Mouse (Mus musculus) midbrain, embryonic 16.5 days (tissue): Measurements from ENCODE around the gene Mnd1. TPM values are rescaled to one million over a fixed set of nuclear protein-coding genes. Genes with fewer than 3 reads are reported as not detected.

ENCODE experiments used
- ATAC-seq: fragments of 200-750 bp; cut with Nextera tagmentation; 2 replicates; pipeline ENCODE4 v1.8.0; 2017; ENCODE audit warnings: moderate TSS enrichment
- H3K27ac ChIP-seq: fragments of 300-500 bp; sonication (generic); 2 replicates; pipeline ENCODE4 v1.5.1; 2014; ENCODE audit warnings: mild to moderate bottlenecking, low read length, mixed read lengths
- H3K27me3 ChIP-seq: fragments of 300-500 bp; sonication (generic); 2 replicates; pipeline ENCODE4 v1.6.1; 2014; ENCODE audit warnings: low read depth, low read length, mixed read lengths; ENCODE audit not compliant: control insufficient read depth, insufficient read depth
- H3K36me3 ChIP-seq: fragments of 300-500 bp; sonication (generic); 2 replicates; pipeline ENCODE4 v1.6.1; 2014; ENCODE audit warnings: mild to moderate bottlenecking, low read length, moderate library complexity, mixed read lengths; ENCODE audit not compliant: control insufficient read depth, insufficient read depth
- H3K4me1 ChIP-seq: fragments of 300-500 bp; sonication (generic); 2 replicates; pipeline ENCODE4 v1.6.1; 2014; ENCODE audit warnings: mild to moderate bottlenecking, low read length, mixed read lengths; ENCODE audit not compliant: control insufficient read depth, insufficient read depth
- H3K4me2 ChIP-seq: fragments of 300-500 bp; sonication (generic); 2 replicates; pipeline ENCODE4 v1.6.1; 2014; ENCODE audit warnings: mild to moderate bottlenecking, low read length, mixed read lengths
- H3K4me3 ChIP-seq: fragments of 300-500 bp; sonication (generic); 2 replicates; pipeline ENCODE4 v1.5.1; 2014; ENCODE audit warnings: low read depth, mild to moderate bottlenecking, low read length, moderate library complexity, mixed read lengths
- H3K9ac ChIP-seq: fragments of 300-500 bp; sonication (generic); 2 replicates; pipeline ENCODE4 v1.6.1; 2014; ENCODE audit warnings: low read depth, low read length, mixed read lengths
- H3K9me3 ChIP-seq: fragments of 300-500 bp; sonication (generic); replicated peaks from 2 replicates; pipeline ENCODE4 v1.6.1; 2014; ENCODE audit warnings: mild to moderate bottlenecking, low read length, mixed read lengths; ENCODE audit not compliant: control insufficient read depth, poor library complexity, severe bottlenecking
- WGBS: fragments of 180-500 bp; shearing (Covaris S2); extraction: QIAGEN DNeasy Blood & Tissue Kit; methylation state at CpG from one replicate; pipeline ENCODE4 v1.1.7; 2014; 5-methylcytosine and 5-hydroxymethylcytosine counted together
- polyA plus RNA-seq: library from polyadenylated mRNA; unstranded; fragments of >200 nt; fragmentation: Nextera tagmentation; extraction: Ambion mirVana; gene quantifications from 2 replicates; pipeline ENCODE4 v1.2.1, GENCODE M21; 2015

Mnd1 gene
- polyA plus RNA-seq, 1 experiment from 2014 or later, result 1.4 TPM

DNA sequence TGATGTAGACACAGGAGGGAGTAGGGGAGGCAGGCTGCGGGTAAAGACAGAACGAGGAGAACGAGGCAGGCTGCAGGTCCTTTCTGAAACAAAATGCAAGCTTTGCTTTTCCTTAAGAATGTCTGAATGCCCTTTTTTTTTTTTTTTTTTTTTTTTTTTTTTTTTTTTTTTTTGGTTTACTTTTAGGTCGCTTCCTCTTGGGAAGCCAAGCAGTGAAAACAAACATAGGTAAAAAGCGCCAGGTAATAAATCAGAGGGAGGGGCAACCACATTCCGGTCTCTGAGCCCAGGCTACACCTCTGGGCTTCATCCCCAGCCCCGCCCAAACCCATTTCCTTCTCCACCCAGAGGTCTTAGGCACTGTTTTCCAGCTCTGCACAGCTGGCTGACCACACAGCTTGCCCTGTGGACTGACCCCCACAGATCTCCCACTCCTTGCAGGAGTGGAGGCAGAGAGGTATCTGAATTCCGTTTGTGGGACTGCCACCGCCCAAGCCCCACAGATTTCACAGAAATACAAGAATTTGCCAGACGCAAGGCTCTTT is 34.1 kb upstream of the Mnd1 start:
- no peak for ATAC-seq
- Histone ChIP-seq H3K27ac (no peak overlapping the region), H3K4me3 (no peak overlapping the region), H3K27me3 (no peaks in the 10 kb centered on the region), H3K9me3 (no peaks in the 10 kb centered on the region), H3K4me1 (peaks cover 2% of the 10 kb centered on the region; the same call in 1 of the 2 replicates), H3K4me2 (no peak overlapping the region), H3K36me3 (peaks cover 8% of the 10 kb centered on the region; the same call in 1 of the 2 replicates), H3K9ac (no peak overlapping the region)
- 64% methylated on average over 10 of the region's 10 CpGs for WGBS

- Histone ChIP-seq H3K36me3 (peaks cover 9% of the 10 kb centered on the region), H3K27me3 (no peaks in the 10 kb centered on the region), H3K4me1 (peaks cover 13% of the 10 kb centered on the region; the same call in 1 of the 2 replicates), H3K27ac (no peak overlapping the region), H3K9me3 (no peaks in the 10 kb centered on the region), H3K9ac (no peak overlapping the region), H3K4me3 (no peak overlapping the region), H3K4me2 (no peak overlapping the region)
- no peak for ATAC-seq
- WGBS, result 21% methylated on average over 4 of the region's 4 CpGs
Measured at GRCm38 (mm10) chr3:84181717-84182116, 26.1 kb upstream of the Mnd1 start.

DNA sequence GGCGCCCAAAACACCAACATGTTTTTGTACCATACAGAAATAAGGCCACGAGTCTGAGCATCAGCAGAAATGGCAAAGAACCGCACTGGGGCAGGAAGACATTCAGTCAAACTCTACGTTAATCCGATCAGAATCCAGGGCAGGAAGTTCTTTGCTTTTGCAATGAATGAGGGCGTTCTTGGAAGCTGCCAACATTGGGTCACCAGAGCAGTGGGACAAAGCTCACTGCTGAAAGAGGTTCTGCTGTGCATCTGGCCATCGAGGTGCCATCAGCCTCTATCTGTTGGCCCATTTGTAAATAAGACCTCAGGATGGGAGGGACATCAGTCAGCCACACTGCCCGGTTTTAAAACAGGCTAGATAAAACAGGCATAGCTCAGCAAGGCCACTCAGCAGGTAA is 25.5 kb upstream of the Mnd1 start:
- H3K27ac ChIP-seq, result no peak overlapping the region; the same call in 1 of the 2 replicates
- WGBS, result 18% methylated on average over 8 of the region's 8 CpGs
- H3K9ac ChIP-seq, result no peak overlapping the region

DNA sequence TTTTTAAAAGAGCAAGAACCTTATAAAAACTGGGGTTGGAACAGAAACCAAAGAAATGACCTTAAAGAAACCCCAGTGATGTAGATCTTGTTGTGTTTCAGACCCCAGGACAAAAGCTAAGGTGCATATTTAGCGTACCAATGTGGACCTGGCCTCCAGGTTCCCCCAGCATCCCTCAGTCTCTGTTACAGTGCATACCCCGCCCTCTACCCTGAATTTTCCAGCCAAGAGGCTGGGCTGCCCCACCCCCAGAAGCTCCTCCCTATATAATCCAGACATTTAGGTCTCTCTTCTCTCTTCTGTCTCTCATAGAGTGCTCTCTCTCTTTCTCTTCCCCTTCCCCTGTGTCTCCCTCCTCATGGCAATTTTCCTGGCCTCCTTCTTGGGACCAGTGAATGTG is 24.7 kb upstream of the Mnd1 start:
- H3K27me3 ChIP-seq, result no peaks in the 10 kb centered on the region
- H3K4me3 ChIP-seq, result no peak overlapping the region
- 0 out of 2 replicates have a peak overlapping the region, but pooled peaks have one; percentile 8 for H3K27ac ChIP-seq
- WGBS, result 81% methylated on average over 2 of the region's 2 CpGs
- peaks cover 13% of the 10 kb centered on the region; the same call in 1 of the 2 replicates for H3K4me1 ChIP-seq
- no peak overlapping the region for H3K9ac ChIP-seq
- H3K4me2 ChIP-seq, result no peak overlapping the region
- peaks cover 12% of the 10 kb centered on the region for H3K36me3 ChIP-seq
- no peak for ATAC-seq
- H3K9me3 ChIP-seq, result no peaks in the 10 kb centered on the region

More for the DNA sequence above, 25.5 kb upstream of the Mnd1 start:
- Histone ChIP-seq H3K27me3 (no peaks in the 10 kb centered on the region), H3K36me3 (peaks cover 12% of the 10 kb centered on the region), H3K4me2 (no peak overlapping the region), H3K4me3 (no peak overlapping the region), H3K9me3 (no peaks in the 10 kb centered on the region), H3K4me1 (peaks cover 13% of the 10 kb centered on the region; the same call in 1 of the 2 replicates)
- ATAC-seq, result no peak

DNA sequence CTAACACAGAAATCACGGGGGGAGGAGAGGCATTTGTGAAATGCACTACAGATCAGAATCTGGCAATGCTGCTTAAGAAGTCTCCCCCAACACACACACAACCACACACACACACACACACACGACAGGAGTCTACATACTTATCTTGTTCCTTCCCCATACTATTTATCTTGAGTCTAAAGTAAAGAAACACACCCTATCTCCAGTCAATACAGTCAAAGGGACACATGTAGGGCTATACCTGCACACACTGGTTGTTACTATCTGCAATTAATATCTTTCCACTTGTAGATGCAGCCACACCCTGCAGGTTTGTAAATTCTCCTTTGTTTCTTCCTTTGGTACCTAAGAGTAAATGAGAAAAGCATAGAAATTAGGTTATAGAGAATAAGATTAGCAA is 22.2 kb upstream of the Mnd1 start:
- no peak for ATAC-seq
- 88% methylated on average over 2 of the region's 2 CpGs for WGBS
- H3K9ac ChIP-seq, result no peak overlapping the region

GRCm38 (mm10) chr3:84175337-84176315 is 20.0 kb upstream of the Mnd1 start:
- Histone ChIP-seq H3K4me2 (no peak overlapping the region), H3K9me3 (no peaks in the 10 kb centered on the region), H3K9ac (no peak overlapping the region), H3K27me3 (no peaks in the 10 kb centered on the region), H3K4me1 (peaks cover 3% of the 10 kb centered on the region), H3K4me3 (no peak overlapping the region), H3K27ac (no peak overlapping the region), H3K36me3 (peaks cover 15% of the 10 kb centered on the region)
- peak; percentile 80 for ATAC-seq
- 35% methylated on average over 7 of the region's 7 CpGs for WGBS

More for the DNA sequence above, 22.2 kb upstream of the Mnd1 start:
- peaks cover 8% of the 10 kb centered on the region for H3K36me3 ChIP-seq
- no peaks in the 10 kb centered on the region for H3K9me3 ChIP-seq
- no peak overlapping the region for H3K27ac ChIP-seq
- H3K27me3 ChIP-seq, result no peaks in the 10 kb centered on the region
- H3K4me3 ChIP-seq, result no peak overlapping the region
- no peak overlapping the region for H3K4me2 ChIP-seq
- peaks cover 13% of the 10 kb centered on the region; the same call in 1 of the 2 replicates for H3K4me1 ChIP-seq

DNA sequence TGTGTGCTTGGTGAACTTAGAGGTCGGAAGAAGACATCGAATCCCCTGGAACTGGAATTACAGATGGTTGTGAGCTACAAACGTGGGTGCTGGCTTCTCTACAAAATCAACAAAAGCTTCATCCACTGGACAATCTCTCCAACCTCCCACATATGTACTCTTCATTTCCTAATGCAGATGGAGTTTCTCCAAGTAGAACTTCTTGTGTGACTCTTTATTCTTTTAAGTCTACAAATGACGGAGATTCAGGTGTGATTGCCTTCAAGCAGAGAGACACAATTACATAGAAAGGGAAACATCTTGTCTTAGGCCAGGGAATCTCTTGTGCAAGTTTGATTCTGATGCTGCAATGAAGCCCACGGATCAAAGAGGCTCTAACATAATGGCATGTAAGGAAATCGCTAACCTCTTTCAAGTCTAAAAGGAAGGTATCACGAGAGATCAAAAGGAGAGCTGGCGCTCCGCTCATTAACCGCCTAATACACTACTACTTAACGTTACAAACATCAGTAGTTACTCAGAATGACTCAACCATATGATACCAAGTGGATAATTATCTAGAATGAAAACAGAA is 18.1 kb upstream of the Mnd1 start, which contains the start of gene Gm6525:
Gene Gm6525 (plus strand): TSS at position 524 of the 574 bp plus-strand sequence.
- H3K27ac ChIP-seq, result no peak within 1 kb of the TSS
- ATAC-seq, result no peak
- H3K4me3 ChIP-seq, result no peak within 1 kb of the TSS
- no peak within 1 kb of the TSS for H3K4me2 ChIP-seq
- peaks cover 20% of the 10 kb centered on the region for H3K36me3 ChIP-seq
- no peaks in the 10 kb centered on the region for H3K27me3 ChIP-seq
- WGBS, result 71% methylated on average over 11 of the region's 11 CpGs
- no peaks in the 10 kb centered on the region; the same call in 1 of the 2 replicates for H3K4me1 ChIP-seq
- no peak within 1 kb of the TSS for H3K9ac ChIP-seq
- H3K9me3 ChIP-seq, result no peaks in the 10 kb centered on the region

DNA sequence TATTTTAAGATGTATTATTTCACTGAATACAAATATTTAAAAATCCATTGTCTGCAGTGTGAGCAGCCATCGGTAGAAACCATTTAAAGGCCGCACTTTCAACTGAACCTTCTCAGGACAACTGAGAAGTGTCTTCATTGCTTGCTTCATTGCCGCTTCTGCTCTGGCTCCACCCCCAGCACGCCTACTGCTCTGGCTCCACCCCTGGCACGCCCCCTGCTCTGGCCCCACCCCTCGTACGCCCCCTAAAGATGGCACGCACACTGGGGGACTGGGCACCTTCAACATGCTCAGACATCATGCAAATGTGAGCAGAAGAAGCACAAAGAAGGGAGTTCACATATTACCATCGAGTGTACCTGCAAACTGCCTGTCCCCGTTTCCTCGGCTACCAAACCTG is 16.8 kb upstream of the Mnd1 start:
- WGBS, result 60% methylated on average over 11 of the region's 11 CpGs
- no peak for ATAC-seq

More for the DNA sequence above, 16.8 kb upstream of the Mnd1 start:
- no peaks in the 10 kb centered on the region for H3K27me3 ChIP-seq
- H3K36me3 ChIP-seq, result peaks cover 16% of the 10 kb centered on the region
- no peak overlapping the region for H3K27ac ChIP-seq
- H3K4me3 ChIP-seq, result no peak overlapping the region
- no peaks in the 10 kb centered on the region; the same call in 1 of the 2 replicates for H3K4me1 ChIP-seq
- H3K4me2 ChIP-seq, result no peak overlapping the region
- no peak overlapping the region for H3K9ac ChIP-seq
- H3K9me3 ChIP-seq, result no peaks in the 10 kb centered on the region
